Mouse (Mus musculus) thymus, adult 2 months (tissue): ENCODE results near the gene Faap20.

Experiments
- CTCF ChIP-seq: fragments of 200-500 bp; IDR thresholded peaks from 2 replicates; pipeline ENCODE4 v1.5.1; 2012; ENCODE audit warnings: mild to moderate bottlenecking, control low read depth, low read length, moderate library complexity, borderline replicate concordance; ENCODE audit not compliant: control insufficient read depth, poor library complexity, insufficient read depth; ENCODE audit errors: extremely low read depth
- POLR2A ChIP-seq: fragments of 200-500 bp; IDR thresholded peaks from 2 replicates; pipeline ENCODE4 v1.6.1; 2012; ENCODE audit warnings: mild to moderate bottlenecking, low read length, control low read depth, moderate library complexity; ENCODE audit not compliant: control insufficient read depth, poor library complexity, insufficient read depth; ENCODE audit errors: extremely low read depth

DNA sequence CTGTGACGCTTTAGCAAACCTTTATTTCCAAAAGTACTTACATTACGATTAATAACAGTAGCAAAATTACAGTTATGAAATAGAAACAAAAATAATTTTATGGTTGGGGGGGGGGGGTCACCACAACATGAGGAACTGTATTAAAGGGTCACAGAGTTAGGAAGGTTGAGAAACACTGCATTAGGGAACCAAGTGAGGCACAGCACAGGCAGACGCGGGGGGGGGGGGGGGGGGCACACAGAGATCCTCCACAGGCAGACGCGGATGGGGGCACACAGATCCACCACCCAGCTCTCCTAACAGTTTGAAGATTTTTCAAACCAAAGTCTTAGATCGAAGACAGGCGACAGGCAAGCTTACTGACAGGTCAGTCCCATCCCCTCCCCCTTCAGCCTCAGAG, 43.1 kb upstream of the Faap20 start:
- no peak for TF ChIP-seq POLR2A
- TF ChIP-seq CTCF = no peak
